Mouse (Mus musculus) R1 (cell line): ENCODE measurements at regions not wholly inside any gene's neighbourhood (a gene's known extent, or its start where the extent isn't known, plus 50 kb on each side); places are given as distances from the start of the nearest gene placed in this dataset.

ENCODE experiments used
- DNase-seq: peaks from one replicate; pipeline ENCODE4 v3.0.0-alpha.2; 2018; ENCODE audit warnings: low read depth, low spot score

DNA sequence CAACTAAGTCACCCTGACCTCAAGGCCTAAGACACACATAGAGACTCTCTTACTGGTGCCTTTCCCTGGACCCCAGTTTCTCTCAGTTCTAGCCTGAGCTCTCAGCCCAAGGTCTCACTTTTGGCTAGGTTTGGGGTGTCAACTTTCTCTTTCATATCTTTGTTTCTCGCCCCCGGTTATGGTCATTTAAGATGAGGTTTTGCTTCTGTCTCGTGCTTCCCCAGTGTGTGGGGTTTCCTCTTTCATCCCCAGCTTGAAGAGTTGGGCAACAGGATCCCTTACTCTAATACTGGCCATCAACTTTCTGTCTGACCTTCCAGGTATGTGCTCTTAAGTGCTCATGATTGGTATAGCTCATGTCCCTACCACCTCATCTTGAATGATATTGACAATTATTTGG, 67.5 kb downstream of the Lmo4 start:
- DNase-seq = no peak

GRCm38 (mm10) chr3:144136432-144136831, 68.6 kb downstream of the Lmo4 start:
- DNase-seq = peak; percentile 10

DNA sequence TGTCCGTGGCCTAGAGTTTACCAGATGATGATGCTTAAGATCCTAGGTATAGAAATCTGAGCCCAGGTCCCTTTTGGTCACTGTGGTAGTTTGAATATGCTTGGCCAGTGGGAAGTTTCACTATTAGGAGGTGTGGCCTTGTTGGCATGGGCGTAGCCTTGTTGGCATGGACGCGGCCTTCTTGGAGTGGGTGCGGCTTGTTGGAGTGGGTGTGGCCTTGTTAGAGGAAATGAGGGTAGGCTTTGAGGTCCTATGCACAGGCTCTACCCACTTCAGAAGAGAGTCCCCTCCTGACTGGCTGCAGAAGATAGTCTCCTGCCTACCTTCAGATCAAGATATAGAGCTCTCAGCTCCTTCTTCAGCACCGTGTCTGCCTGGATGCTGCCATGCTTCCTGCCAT, 69.4 kb downstream of the Lmo4 start:
- DNase-seq = peak; percentile 16

DNA sequence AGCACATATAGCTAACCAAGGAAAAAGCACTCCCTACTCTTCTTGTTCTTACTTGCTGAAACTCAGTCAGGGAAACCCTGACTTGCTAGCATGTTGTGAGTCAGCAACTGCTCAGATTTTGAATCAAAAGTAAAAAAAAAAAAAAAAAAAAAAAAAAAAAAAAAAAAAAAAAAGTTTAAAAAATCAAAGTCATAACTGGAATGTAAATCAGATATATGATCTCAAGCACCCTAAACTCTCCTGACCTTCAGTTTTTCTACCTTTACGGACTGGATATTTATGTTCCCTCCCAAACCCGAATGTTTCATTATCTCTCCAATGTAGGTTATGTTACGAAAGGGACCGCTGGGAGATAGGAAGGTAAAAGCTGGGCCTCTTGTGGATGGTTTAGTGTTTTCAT, 77.0 kb downstream of the Lmo4 start:
- no peak for DNase-seq

DNA sequence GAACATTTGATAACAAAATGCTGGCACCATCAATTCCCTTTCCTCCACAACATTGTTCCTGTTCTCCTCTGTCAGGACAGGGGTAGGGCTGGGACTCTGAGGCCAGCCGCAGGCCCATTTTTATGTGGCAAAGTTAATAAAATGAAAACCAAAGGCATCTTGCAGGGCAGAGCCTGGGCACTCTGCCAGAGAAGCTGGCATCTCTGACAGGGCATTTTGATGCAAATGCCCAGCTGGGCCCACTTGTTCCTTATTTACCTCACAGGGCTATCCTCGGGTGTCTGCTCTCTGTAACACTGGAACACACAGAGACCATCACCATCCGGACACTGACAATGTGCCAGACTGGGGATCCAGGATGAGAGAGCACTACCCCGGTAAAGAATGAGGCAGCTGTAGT, 80.7 kb downstream of the Lmo4 start:
- no peak for DNase-seq

DNA sequence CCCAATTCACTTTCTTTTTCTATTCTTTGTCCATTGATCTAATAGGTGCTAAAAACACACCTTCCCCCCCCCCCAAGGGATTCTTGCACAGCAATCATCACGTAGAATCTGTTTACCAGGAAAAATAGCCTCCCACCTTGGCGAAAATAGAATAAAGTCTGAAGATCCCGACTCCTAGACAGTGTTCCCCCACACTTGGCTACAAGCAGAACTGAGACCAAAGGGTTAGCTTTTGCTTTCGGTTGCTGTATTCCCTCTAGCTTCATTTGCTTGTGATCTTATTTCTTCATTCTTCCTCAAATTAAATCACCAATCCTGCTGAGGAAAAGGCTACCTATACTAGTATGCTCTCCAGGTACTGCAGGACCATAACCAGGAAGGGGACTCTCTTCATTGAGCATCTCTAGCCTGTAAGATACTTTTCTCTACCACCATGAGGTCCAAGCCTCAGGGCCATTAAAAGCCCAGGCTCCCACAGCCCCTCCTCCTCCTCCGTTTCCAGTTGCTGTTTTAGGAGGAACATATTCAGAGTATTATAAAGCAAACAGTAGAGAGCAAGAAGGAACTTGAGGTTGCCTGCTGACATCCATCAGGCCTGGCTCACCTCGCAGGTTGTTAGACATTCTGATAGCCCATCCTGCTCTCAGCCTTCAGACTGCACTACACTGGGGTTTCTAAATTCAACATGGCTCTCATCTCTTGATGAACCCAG, 81.5 kb downstream of the Lmo4 start:
- DNase-seq = no peak

DNA sequence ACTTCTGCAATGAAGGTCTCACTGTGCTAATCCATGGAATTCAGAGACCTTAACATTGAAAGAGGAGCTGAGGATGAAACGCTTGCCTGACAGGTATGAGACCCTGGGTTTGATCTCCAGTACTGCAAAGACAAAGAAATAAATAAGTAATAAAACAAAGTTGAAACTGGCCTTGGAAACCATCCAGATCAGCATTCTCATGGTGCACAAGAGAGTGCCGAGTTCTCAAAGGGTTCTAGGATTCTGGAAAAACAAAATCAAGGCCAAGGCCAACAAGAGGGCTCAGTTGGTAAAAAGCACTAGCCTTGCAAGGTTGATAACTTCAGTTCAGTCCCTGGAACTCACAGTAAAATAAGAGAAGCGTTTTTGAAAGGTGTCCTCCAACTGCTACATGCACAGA, 85.9 kb downstream of the Lmo4 start:
- no peak for DNase-seq

GRCm38 (mm10) chr3:144113672-144114645, 91.1 kb downstream of the Lmo4 start:
- DNase-seq = no peak

- no peak for DNase-seq
Observed at GRCm38 (mm10) chr3:144110331-144111080, 94.5 kb downstream of the Lmo4 start.

GRCm38 (mm10) chr3:144109769-144110168, 95.3 kb downstream of the Lmo4 start:
- DNase-seq = no peak

- no peak for DNase-seq
Observed at GRCm38 (mm10) chr3:144108310-144108709, 96.7 kb downstream of the Lmo4 start.

- no peak for DNase-seq
Observed at GRCm38 (mm10) chr3:144107664-144108063, 97.4 kb downstream of the Lmo4 start.

DNA sequence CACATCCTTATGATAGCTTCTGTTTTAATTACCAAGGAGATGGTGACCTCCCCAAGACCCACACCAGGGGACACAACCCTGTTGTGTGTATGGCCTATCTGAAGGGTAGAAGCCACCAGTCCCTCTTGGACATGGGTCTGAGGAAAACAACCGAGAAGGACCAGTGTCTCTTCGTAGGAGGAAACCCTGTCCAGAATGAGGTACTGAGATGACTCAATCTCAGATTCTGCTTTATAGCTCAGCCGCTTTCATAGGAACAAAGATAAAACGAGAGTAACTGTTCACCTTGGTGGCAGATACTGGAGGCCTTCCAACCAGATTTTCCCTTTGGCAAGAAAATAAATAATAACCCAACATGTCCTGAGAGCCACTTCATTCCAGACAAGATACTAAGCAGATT, 100.7 kb downstream of the Lmo4 start:
- no peak for DNase-seq

- no peak for DNase-seq
Observed at GRCm38 (mm10) chr3:144099444-144099843, 105.6 kb downstream of the Lmo4 start.

DNA sequence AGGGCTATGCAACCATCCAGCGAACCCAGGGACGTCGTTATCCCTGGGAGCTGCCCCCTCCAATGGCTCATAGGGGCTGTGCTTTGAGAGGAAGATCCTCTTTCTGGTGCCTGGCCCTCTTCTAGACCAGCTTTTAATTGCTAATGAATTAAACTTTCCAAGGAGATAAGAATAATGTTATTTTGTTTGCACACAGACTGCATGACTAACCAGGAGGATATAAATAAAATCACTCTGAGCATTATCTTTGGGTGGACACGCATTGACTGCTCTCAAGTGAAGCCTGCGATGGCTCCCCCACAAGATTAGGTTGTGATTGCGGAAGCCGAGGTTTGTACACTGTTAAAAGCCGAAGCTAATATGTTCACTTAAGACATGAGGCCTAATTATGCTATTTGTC, 106.3 kb downstream of the Lmo4 start:
- DNase-seq = no peak

DNA sequence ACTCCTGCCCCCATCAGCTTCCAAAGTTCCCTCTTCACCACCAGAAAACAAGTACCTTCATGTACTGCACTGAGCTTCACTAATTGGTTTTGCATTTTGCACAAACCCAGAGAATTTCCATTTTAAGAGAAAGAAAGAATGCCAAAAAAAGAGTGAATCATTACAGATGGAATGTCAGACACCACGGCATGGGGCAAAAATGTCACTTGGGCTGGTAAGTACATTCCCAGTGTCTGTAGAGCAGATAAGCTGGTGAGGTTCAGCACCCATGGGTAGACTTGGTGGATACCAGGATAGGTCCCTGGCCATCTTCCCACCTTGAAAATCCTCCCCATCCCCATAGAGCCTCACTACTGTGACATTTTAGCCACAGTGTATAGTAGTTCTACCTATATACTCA, 113.8 kb downstream of the Lmo4 start:
- DNase-seq = no peak

DNA sequence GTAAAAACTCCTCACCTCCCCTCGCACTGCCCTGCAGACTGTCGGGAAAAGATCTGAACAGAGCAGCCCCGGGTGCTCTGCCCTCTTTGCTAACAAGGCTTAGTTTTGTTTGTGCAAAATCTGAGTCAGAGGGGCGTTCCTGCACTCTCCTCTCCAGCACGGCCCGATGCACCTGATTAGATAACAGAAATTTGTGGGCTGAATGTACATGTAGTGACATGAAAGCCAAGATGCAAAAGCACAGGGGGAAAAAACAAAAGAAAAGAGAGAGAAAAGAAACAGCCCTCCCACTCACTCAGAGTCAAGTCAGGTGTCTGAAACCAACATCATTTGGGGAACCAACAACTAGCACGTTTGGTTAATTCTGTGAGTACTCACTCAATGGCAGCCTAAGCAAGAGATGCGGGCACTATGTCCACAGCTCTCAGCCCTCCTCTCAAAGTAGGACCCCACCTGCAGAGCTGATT, 115.2 kb downstream of the Lmo4 start:
- no peak for DNase-seq

- DNase-seq = peak; percentile 14
Observed at GRCm38 (mm10) chr3:144088261-144088884, 116.6 kb downstream of the Lmo4 start.

DNA sequence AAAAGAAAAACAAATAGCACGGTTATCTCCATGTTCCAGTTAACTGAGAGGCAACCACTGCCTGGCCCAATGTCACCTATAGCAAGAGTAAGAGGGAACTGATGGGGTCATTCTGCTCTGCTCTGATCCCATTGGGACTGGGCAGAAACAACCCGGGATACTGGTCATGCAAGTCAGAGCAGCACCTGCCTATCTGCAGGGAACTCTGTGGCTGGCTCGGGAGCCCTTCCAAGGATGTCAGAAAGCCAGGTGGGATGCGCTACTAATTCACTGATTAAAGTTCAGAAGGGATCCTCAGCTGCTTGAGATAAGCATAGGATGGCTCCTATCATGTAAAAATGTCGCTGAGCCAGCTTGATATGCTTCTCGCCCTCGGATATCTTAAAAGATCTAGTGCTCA, 117.2 kb downstream of the Lmo4 start:
- no peak for DNase-seq

GRCm38 (mm10) chr3:144086176-144086575, 118.8 kb downstream of the Lmo4 start:
- no peak for DNase-seq

GRCm38 (mm10) chr3:144079960-144080359, 125.1 kb downstream of the Lmo4 start:
- DNase-seq = no peak
